Mouse (Mus musculus) hindbrain, embryonic 12.5 days (tissue): ENCODE results near the gene Tgfbr1. TPM values are rescaled to one million over a fixed set of nuclear protein-coding genes. Genes with fewer than 3 reads are reported as not detected.

Experiments used
- ATAC-seq: fragments of 200-750 bp; cut with Nextera tagmentation; 2 replicates; pipeline ENCODE4 v1.8.0; 2017; ENCODE audit warnings: moderate TSS enrichment; ENCODE audit not compliant: low FRiP score
- H3K27ac ChIP-seq: fragments of 300-500 bp; sonication (generic); 2 replicates; pipeline ENCODE4 v1.5.1; 2016; ENCODE audit warnings: mild to moderate bottlenecking
- H3K27me3 ChIP-seq: fragments of 300-500 bp; sonication (generic); 2 replicates; pipeline ENCODE4 v1.6.1; 2016; ENCODE audit warnings: mild to moderate bottlenecking
- H3K36me3 ChIP-seq: fragments of 300-500 bp; sonication (generic); 2 replicates; pipeline ENCODE4 v1.6.1; 2016; ENCODE audit warnings: mild to moderate bottlenecking
- H3K4me1 ChIP-seq: fragments of 300-500 bp; sonication (generic); 2 replicates; pipeline ENCODE4 v1.6.1; 2016
- H3K4me2 ChIP-seq: fragments of 300-500 bp; sonication (generic); replicated peaks from 2 replicates; pipeline ENCODE4 v1.6.1; 2016; ENCODE audit warnings: mild to moderate bottlenecking
- H3K4me3 ChIP-seq: fragments of 300-500 bp; sonication (generic); 2 replicates; pipeline ENCODE4 v1.5.1; 2016; ENCODE audit warnings: mild to moderate bottlenecking
- H3K9ac ChIP-seq: fragments of 300-500 bp; sonication (generic); 2 replicates; pipeline ENCODE4 v1.6.1; 2016; ENCODE audit warnings: mild to moderate bottlenecking, moderate library complexity
- H3K9me3 ChIP-seq: fragments of 300-500 bp; sonication (generic); replicated peaks from 2 replicates; pipeline ENCODE4 v1.6.1; 2016; ENCODE audit warnings: mild to moderate bottlenecking
- WGBS: fragments of 180-500 bp; shearing (Covaris S2); methylation state at CpG from one replicate; pipeline ENCODE4 v1.1.7; 2016; 5-methylcytosine and 5-hydroxymethylcytosine counted together
- polyA plus RNA-seq: library from polyadenylated mRNA; unstranded; fragments of >200 nt; fragmentation: Nextera tagmentation; extraction: Ambion mirVana; gene quantifications from 2 replicates; pipeline ENCODE4 v1.2.1, GENCODE M21; 2016

The Tgfbr1 gene
- polyA plus RNA-seq, 1 experiment from 2014 or later, result 96.7 TPM

DNA sequence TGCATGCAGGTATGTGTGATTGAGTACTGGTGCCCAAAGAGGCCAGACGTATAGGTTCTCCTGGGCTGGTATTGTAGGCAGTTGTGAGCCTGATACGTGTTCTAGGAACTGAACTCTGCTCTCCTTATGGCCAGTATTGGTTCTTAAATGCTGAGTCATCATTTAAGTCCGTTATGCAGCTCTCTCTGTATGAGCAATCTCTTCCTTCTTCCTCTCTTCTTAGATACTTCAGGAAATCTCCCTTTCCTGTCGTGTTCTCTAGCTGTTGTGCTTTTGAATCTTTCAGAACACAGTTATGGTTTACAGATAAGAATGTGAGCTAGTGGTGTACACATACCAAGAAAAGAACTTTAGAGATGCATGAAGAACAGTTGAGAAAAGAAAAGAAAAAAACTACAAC, 47.3 kb downstream of the Tgfbr1 start:
- H3K27me3 ChIP-seq, result no peaks in the 10 kb centered on the region
- no peak for ATAC-seq
- WGBS, result 88% methylated on average over 4 of the region's 4 CpGs
- no peak overlapping the region for H3K4me3 ChIP-seq
- H3K4me2 ChIP-seq, result no peak overlapping the region
- H3K36me3 ChIP-seq, result peaks cover 38% of the 10 kb centered on the region
- no peak overlapping the region for H3K27ac ChIP-seq
- H3K4me1 ChIP-seq, result no peaks in the 10 kb centered on the region
- no peak overlapping the region for H3K9ac ChIP-seq
- no peaks in the 10 kb centered on the region for H3K9me3 ChIP-seq

DNA sequence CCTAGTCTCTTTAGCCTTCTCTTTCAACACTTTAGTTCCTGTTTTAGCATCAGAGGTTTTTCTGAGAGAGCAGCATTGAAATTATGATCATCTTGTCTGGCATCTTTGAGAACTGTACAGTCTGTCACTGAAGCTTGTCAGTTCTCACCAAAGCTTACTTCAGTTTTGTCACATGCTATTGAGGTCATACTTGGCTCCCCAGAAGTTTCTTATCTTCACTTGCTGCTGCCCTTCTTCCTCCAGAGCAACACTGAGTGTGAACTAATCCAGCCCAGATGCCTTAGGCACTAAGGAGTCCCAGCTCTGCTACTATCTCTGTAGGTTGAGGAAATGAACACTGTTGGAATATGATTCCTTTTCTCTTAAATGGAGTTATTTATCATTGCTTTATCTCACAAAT, 49.2 kb downstream of the Tgfbr1 start:
- H3K9ac ChIP-seq, result no peak overlapping the region
- no peak overlapping the region for H3K4me2 ChIP-seq
- H3K27me3 ChIP-seq, result no peaks in the 10 kb centered on the region
- no peak for ATAC-seq
- H3K4me1 ChIP-seq, result no peaks in the 10 kb centered on the region
- H3K27ac ChIP-seq, result no peak overlapping the region
- H3K4me3 ChIP-seq, result no peak overlapping the region
- H3K9me3 ChIP-seq, result no peaks in the 10 kb centered on the region
- peaks cover 35% of the 10 kb centered on the region for H3K36me3 ChIP-seq

DNA sequence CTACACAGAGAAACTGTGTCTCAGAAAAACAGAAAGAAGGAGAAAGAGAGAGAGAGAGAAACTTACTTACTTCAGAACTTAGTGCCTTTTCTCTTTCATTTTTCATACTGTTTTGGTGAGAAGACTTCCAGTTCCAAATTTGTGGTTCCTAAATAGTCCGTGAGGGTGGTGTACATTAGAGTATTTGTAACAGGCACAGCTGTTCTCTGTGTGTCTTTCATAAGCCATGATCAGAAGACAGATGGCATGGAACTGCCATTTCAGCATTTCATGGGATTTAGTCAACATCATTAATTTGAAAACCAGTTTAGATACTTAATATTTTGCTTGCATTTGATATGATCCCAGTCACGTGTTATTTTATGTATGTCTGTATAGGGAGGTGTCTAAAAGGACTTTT, 51.5 kb downstream of the Tgfbr1 start:
- Histone ChIP-seq H3K9me3 (no peaks in the 10 kb centered on the region), H3K27me3 (no peaks in the 10 kb centered on the region), H3K36me3 (peaks cover 39% of the 10 kb centered on the region), H3K9ac (no peak overlapping the region), H3K4me3 (no peak overlapping the region), H3K4me2 (no peak overlapping the region), H3K4me1 (no peaks in the 10 kb centered on the region), H3K27ac (no peak overlapping the region)
- 90% methylated on average over 2 of the region's 2 CpGs for WGBS
- ATAC-seq, result no peak

DNA sequence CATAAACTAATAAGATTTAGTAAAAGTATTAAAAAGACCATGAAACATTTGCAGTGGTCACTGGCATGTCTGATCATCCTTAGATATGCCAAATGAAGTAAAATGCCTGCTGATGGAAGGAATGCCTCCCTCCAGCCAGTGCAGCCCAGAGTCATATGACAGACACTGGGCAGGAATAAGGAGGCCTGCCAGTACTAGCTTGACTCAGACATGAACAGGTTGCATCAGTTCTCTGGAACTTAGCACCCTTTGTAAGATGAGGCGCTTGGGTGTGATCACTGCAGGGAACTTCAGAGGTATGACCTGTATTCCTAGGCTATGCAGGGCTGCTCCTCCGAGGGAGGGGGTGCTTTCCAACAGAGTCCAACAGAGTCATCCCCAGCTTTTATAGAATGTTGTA, 54.1 kb downstream of the Tgfbr1 start:
- H3K9me3 ChIP-seq, result no peaks in the 10 kb centered on the region
- H3K36me3 ChIP-seq, result peaks cover 47% of the 10 kb centered on the region
- no peak overlapping the region for H3K27ac ChIP-seq
- H3K4me3 ChIP-seq, result no peak overlapping the region
- no peak overlapping the region for H3K4me2 ChIP-seq
- no peaks in the 10 kb centered on the region for H3K4me1 ChIP-seq
- no peaks in the 10 kb centered on the region for H3K27me3 ChIP-seq
- no peak overlapping the region for H3K9ac ChIP-seq
- WGBS, result 91% methylated on average over 2 of the region's 2 CpGs
- ATAC-seq, result no peak

DNA sequence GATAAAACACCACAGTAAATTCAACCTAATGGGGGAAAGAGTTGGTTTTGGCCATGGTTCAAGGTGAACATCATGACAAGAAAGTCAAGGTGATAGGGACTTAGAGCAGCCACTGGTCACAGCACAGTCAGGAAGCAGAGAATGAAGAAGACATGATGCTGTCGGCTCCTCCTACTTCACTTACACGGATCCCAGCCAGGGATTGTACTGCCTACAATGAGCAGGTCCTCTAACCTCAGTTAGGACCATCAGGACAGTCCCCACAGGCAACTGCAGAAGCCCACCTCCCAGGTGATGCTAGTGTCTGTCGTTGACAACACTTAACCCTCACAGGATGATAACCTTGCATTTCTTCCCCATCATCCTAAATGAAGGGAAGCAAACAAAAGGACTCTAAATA, 64.8 kb downstream of the Tgfbr1 start:
- Histone ChIP-seq H3K36me3 (peaks cover 13% of the 10 kb centered on the region; the same call in 1 of the 2 replicates), H3K4me3 (no peak overlapping the region), H3K4me1 (peaks cover 7% of the 10 kb centered on the region; the same call in 1 of the 2 replicates), H3K4me2 (no peak overlapping the region), H3K9me3 (no peaks in the 10 kb centered on the region), H3K9ac (no peak overlapping the region), H3K27ac (no peak overlapping the region), H3K27me3 (no peaks in the 10 kb centered on the region; the same call in 1 of the 2 replicates)
- no peak for ATAC-seq
- 69% methylated on average over 3 of the region's 3 CpGs for WGBS

DNA sequence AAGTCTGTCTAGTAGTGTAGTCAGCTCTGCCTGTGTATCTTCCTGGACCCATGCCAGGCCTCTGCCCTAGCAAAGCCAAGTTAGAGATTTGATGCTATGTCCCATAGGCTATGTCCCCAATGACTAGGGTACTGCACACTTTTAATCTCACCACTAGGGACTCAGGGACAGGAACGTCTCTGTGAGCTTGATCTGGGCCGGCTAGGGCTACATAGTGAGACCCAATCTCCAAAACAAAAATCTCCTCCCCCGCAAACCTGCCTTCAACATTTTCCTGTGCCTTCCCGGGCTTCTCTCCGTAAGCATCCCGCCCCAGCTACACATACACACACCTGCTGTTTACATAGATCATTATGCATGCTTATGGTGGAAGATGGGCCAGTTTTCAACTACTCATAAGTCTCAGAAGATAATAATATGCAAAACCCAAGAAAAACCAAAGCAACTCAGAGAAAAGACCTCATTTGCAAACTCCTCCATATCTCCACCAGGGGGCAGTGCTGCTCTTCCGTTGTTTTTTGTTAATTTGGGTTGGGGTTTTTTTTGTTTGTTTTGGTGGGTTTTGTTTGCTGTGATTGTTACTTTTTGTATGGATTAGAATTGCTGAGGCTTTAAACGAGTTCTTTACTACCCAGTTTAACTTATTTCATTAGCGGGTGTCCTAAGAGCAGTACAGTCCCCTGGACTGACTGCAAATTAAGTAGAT, 66.4 kb downstream of the Tgfbr1 start:
- H3K27me3 ChIP-seq, result no peaks in the 10 kb centered on the region; the same call in 1 of the 2 replicates
- no peak overlapping the region for H3K4me2 ChIP-seq
- H3K4me1 ChIP-seq, result peaks cover 13% of the 10 kb centered on the region; the same call in 1 of the 2 replicates
- WGBS, result 21% methylated on average over 9 of the region's 9 CpGs
- H3K9ac ChIP-seq, result no peak overlapping the region
- 0 out of 2 replicates have a peak, but pooled peaks cover 6% of the 10 kb centered on the region for H3K36me3 ChIP-seq
- H3K27ac ChIP-seq, result no peak overlapping the region
- H3K4me3 ChIP-seq, result no peak overlapping the region
- no peaks in the 10 kb centered on the region for H3K9me3 ChIP-seq
- ATAC-seq, result 0 out of 2 replicates have a peak, but pooled peaks have one; percentile 15

DNA sequence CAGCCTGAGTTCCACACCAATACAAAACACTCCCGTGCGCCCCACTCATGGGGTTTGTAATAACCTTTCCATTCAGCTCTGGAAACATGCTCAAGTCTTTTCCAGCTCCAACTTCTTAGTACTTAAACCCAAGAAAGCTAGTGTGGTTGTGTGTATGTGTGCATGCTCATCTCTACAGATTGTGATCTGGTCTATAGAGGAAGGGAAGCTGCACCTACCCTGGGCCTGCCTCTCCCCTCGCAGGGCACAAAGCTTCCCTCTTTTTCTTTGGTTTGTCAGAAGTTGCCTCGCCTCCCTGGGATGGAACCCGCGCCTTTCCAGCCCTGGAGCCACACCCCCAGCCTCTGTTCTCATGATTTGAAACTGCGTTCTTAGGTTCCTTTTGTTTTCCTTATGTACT, 67.2 kb downstream of the Tgfbr1 start:
- peaks cover 21% of the 10 kb centered on the region; the same call in 1 of the 2 replicates for H3K4me1 ChIP-seq
- no peaks in the 10 kb centered on the region; the same call in 1 of the 2 replicates for H3K27me3 ChIP-seq
- H3K4me2 ChIP-seq, result no peak overlapping the region
- no peak overlapping the region for H3K9ac ChIP-seq
- ATAC-seq, result no peak
- no peak overlapping the region for H3K4me3 ChIP-seq
- no peaks in the 10 kb centered on the region for H3K36me3 ChIP-seq
- no peaks in the 10 kb centered on the region for H3K9me3 ChIP-seq
- no peak overlapping the region for H3K27ac ChIP-seq
- 32% methylated on average over 7 of the region's 7 CpGs for WGBS

DNA sequence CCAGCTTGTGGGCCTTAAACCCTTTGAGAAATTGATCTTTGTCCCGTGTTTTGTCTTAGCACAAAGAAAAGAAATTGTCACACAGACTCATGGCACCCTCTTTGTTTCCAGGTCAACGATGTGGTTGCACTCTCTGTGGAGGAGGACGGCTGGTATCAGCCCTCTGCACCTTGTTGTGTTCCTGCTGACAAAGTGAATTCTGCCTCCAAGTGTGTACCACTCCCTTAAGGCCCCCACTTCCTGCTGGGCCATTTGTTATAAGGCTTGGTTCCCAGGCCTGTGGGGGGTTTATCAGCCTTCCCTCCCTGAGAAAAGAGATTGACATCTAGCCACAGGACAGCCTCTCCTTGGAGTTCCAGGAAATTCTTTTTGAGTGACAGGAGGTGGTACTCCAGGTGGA, 69.2 kb downstream of the Tgfbr1 start:
- Histone ChIP-seq H3K9me3 (no peaks in the 10 kb centered on the region), H3K27me3 (no peaks in the 10 kb centered on the region; the same call in 1 of the 2 replicates), H3K4me2 (no peak overlapping the region), H3K36me3 (no peaks in the 10 kb centered on the region), H3K9ac (no peak overlapping the region), H3K4me1 (peaks cover 21% of the 10 kb centered on the region; the same call in 1 of the 2 replicates), H3K27ac (no peak overlapping the region), H3K4me3 (no peak overlapping the region)
- 16% methylated on average over 3 of the region's 3 CpGs for WGBS
- ATAC-seq, result no peak

DNA sequence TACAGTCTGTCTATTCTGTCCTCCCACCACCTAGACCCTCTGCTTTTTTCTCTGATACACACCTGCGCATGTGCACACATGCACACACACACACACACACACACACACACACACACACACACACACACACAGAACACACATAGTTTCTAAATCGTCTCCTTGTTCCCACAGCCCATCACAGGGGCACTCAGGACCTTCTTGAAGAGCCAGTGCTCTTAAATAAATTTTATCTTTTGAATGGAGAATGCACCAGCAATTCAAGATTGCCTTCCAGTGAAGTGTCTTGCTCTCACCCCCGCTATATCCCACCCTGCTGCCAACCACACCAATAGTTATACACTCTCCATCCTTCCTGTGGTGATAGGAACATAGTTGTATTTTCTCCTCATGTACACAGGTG, 69.9 kb downstream of the Tgfbr1 start:
- no peaks in the 10 kb centered on the region; the same call in 1 of the 2 replicates for H3K27me3 ChIP-seq
- no peak overlapping the region for H3K9ac ChIP-seq
- 92% methylated on average over 3 of the region's 3 CpGs for WGBS
- no peaks in the 10 kb centered on the region for H3K9me3 ChIP-seq
- ATAC-seq, result no peak
- H3K4me2 ChIP-seq, result no peak overlapping the region
- H3K4me1 ChIP-seq, result peaks cover 21% of the 10 kb centered on the region; the same call in 1 of the 2 replicates
- H3K4me3 ChIP-seq, result no peak overlapping the region
- H3K27ac ChIP-seq, result no peak overlapping the region
- H3K36me3 ChIP-seq, result no peaks in the 10 kb centered on the region

DNA sequence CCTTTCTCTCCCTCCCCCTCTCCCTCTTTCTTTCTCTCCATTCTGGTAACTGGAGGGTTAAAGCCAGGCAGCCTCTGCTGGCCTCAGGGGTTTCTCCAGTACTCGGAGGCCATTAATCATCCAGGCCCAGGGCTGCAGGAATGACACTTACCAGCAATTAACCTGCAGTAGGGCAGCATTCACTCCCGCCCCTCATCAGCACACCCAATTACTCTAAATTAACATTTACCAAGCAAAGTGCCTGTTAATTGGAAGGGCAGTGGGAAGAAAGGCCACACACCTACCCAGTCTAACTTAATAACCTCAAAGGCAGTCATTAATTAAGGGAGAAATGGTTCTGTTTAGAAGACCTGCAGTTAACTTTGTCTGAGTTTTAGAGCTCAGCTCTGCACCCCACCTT, 71.4 kb downstream of the Tgfbr1 start:
- Histone ChIP-seq H3K4me3 (no peak overlapping the region), H3K4me1 (peaks cover 21% of the 10 kb centered on the region; the same call in 1 of the 2 replicates), H3K27me3 (no peaks in the 10 kb centered on the region; the same call in 1 of the 2 replicates), H3K36me3 (no peaks in the 10 kb centered on the region), H3K27ac (no peak overlapping the region), H3K4me2 (no peak overlapping the region), H3K9ac (no peak overlapping the region), H3K9me3 (no peaks in the 10 kb centered on the region)
- peak; percentile 51; the same call in 1 of the 2 replicates for ATAC-seq
- WGBS, result 3% methylated on average over 2 of the region's 2 CpGs

DNA sequence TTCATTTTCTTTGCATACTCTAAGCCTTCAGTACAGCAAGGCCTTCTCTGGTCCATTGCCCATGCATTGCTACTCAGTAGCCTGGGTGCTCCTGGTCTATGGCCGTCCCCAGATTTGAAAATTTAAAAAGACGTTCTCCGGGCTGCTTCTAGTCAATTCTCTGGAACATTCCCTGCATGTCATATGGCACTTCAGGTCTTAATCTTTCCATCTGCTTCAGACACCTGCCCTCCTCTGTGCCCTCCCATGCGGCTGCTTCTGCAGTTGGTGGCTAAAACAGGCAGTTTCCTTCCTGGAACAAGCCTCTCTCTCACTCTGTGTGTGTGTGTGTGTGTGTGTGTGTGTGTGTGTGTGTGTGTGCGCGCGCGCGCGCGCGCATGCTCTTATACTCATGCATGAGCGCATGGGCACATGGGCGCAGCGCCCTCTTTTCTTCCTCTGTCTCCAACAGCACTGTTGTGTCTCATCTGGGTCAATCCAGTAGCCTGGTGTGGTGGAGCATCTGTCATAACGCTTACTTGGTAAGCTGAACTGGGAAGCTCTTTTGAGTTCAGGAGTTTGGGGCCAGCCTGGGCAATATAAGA, 72.3 kb downstream of the Tgfbr1 start:
- Histone ChIP-seq H3K4me1 (peaks cover 21% of the 10 kb centered on the region; the same call in 1 of the 2 replicates), H3K9me3 (no peaks in the 10 kb centered on the region), H3K9ac (no peak overlapping the region), H3K36me3 (no peaks in the 10 kb centered on the region), H3K4me3 (no peak overlapping the region), H3K4me2 (no peak overlapping the region), H3K27ac (no peak overlapping the region), H3K27me3 (no peaks in the 10 kb centered on the region; the same call in 1 of the 2 replicates)
- WGBS, result 92% methylated on average over 16 of the region's 16 CpGs
- ATAC-seq, result no peak

DNA sequence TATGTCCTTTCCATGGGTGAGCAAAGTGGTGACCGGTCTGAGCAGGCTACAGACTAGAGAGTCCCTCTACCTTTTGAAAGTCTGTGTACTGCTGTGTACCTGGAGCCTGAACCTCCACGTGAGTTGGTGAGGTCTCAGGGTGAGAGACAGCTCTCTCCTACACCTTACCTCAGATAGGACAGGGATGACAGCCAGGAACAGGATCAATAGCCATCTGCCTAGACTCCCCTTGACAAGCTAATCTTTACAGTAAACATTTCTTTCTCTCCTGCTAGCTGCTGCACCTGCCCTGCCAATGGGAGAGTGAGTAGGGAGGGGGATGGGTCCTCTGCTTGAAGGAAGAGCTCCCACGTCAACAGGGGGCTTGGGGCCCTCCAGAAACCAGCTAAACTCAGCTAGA, 74.6 kb downstream of the Tgfbr1 start:
- H3K36me3 ChIP-seq, result no peaks in the 10 kb centered on the region
- no peaks in the 10 kb centered on the region; the same call in 1 of the 2 replicates for H3K27me3 ChIP-seq
- no peak overlapping the region for H3K4me2 ChIP-seq
- no peak overlapping the region for H3K9ac ChIP-seq
- WGBS, result 71% methylated on average over 3 of the region's 3 CpGs
- no peak for ATAC-seq
- H3K9me3 ChIP-seq, result no peaks in the 10 kb centered on the region
- H3K4me1 ChIP-seq, result peaks cover 15% of the 10 kb centered on the region; the same call in 1 of the 2 replicates
- H3K27ac ChIP-seq, result no peak overlapping the region
- no peak overlapping the region for H3K4me3 ChIP-seq
